Mouse (Mus musculus): Measurements from ENCODE around the gene Tatdn3. TPM values are rescaled to one million over a fixed set of nuclear protein-coding genes. Genes with fewer than 3 reads are reported as not detected.
A peak's percentile ranks its signal among the peaks of the same experiment; 100 is the strongest.
"Not testable (repeated sequence)": the region's sequence is repeated elsewhere in the genome, so short reads cannot be mapped to it uniquely, and the experiment has no call there.

The Tatdn3 gene
- total RNA-seq, 1 experiment from 2014 or later, result 24.8 TPM

DNA sequence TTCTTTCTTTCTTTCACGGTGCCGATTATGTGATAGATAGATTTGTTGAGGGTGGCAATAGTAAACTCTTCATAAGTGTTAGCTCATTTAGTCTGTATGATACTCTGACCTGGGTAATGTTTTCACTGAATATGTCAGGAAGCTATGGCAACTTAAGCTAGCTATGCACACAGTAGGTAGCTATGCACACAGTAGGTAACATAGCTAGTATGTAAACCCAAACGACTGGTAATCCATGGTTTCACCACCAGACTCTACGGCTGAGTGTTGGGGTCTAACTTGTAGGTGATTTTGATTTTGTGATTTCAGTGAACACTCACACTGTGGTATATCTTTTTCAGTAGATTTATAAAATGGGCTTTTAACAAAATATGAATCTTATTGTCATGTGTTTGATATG, 24.7 kb downstream of the Tatdn3 start:
- ATAC-seq (replicated peaks; ENCODE audit: low read depth, poor library complexity, severe bottlenecking), result no peak

DNA sequence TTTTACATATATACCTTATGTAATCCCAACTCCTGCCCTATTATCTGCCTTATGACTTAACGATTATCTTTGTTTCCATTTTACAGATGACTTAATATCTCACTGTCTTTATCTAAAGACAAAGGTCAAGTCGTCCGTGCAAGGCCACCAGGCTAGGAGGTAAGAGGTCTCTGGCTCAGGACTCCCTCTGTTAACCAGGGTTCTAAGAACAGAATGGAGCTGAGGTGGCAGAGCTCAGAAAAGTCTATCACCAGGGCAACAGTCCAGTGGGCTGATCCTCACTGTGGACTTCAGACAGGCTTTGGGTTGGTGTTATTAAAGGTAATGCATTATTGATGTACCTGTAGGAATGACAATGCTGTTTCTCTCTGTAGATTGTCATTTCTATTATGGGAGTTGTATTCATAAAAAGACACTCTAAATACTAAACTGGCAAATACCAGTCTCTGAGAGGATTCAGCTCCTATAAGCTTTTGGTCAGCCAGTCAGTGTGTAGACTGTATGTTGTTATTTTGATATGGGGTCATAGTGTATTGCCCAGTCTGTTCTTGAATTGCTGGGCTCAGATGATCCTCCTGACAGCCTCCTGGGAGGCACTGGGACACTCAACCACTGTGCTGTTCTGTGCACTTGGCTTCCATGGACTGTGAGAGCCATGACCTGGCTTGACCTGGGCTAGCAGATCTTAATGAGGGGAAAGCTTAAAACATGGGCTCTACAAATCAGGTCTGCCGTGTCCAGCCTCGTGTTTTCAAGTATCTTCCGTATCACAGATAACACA, 26.0 kb downstream of the Tatdn3 start, which contains the start of gene Spata45:
Gene Spata45 (plus strand): TSS at position 86 of the 781 bp plus-strand sequence.
- ATAC-seq (replicated peaks; ENCODE audit: low read depth, poor library complexity, severe bottlenecking), result no peak

DNA sequence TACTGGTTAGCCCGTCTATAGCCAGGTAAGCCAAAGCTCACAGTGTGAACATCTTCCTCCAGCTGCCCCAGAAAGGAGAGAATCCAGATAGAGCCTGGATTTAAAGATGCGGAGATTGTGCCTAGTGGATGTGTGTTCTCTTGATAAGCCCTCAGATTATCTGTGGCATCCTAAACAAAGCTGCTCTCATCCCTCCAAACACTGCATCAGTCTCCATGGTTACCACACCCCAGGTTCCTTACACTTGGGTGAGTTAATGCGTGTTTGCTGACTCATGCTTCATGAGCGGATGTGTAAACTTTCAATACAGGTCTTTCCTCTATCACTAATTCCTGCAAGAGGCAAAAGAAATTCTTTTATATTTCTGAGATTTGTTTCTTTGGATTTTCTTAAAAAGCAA, 27.1 kb downstream of the Tatdn3 start:
- ATAC-seq (replicated peaks; ENCODE audit: low read depth, poor library complexity, severe bottlenecking), result no peak

DNA sequence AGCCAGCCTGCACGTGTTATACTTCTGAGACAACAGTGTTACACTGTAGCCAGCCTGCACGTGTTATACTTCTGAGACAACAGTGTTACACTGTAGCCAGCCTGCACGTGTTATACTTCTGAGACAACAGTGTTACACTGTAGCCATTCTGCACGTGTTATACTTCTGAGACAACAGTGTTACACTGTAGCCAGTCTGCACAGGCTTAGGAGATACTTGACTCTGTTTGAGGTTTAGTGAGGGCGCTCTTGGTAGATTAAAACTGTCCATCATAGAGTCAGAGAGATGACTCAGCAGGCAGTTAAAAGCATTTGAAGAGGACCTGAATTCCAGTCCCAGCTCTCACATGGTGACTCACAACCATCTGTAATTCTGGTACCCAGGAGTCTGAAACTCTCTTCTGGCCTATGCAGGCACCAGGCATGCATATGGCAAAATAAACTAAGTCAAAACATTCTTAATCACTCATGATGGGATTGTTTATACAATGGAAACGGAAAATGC, 31.8 kb downstream of the Tatdn3 start:
- ATAC-seq (replicated peaks; ENCODE audit: low read depth, poor library complexity, severe bottlenecking), result not testable (repeated sequence)

DNA sequence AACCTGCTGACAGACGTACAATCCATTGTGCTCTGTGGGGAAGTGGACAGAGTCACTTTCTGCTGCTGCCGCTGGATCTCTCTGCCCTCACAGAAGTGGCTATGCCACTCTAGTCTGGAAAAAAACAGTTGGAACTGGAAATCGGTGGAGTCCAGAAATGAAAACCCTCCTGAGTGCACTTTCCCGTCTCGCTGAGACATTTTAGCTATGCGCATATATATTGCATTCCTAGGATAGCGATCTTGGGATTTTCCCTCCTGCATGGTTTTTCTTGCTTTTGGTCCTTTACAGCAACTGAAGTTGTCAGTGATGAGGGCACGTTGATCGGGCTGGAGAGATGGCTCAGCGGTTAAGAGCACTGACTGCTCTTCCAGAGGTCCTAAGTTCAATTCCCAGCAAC, 32.5 kb downstream of the Tatdn3 start:
- ATAC-seq (replicated peaks; ENCODE audit: low read depth, poor library complexity, severe bottlenecking), result no peak

DNA sequence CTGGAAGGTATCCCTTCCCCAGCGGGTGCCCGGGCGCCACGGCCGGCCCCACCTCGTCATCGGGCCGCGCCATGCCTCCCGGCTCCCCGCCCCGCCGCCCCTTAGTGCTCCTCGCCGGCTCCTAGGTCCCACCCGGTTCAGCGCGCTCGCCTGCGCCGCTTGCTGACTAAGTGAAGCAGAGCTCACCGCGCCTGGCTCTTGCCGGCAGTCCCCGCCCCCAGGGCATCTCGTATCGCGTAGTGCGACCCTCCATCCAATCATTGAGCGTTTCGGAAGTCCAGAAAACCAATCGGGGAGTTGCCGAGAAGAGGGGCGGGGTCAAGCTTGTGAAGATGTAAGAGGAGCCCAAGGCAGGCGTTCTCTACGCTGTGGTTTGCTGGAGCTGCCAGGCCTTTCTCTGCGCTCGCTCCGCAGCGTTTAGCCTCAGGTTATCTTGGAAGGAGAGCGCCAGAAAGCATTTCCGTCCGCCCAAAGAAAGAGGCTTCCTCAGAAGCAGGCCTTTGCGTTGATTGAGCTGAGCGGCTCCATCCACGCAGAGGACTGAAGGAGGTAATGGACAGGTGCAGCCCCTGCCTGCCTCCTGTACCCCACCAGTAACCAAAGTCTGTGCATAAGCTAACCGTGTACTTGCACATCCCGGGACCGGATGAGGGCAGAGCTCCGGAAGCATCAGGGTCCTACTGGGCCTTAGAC, 36.6 kb downstream of the Tatdn3 start, which contains the start of gene Flvcr1:
Gene Flvcr1 (minus strand): TSS at position 138 of the 693 bp plus-strand sequence.
- ATAC-seq (replicated peaks; ENCODE audit: low read depth, poor library complexity, severe bottlenecking), result peak; percentile 95

DNA sequence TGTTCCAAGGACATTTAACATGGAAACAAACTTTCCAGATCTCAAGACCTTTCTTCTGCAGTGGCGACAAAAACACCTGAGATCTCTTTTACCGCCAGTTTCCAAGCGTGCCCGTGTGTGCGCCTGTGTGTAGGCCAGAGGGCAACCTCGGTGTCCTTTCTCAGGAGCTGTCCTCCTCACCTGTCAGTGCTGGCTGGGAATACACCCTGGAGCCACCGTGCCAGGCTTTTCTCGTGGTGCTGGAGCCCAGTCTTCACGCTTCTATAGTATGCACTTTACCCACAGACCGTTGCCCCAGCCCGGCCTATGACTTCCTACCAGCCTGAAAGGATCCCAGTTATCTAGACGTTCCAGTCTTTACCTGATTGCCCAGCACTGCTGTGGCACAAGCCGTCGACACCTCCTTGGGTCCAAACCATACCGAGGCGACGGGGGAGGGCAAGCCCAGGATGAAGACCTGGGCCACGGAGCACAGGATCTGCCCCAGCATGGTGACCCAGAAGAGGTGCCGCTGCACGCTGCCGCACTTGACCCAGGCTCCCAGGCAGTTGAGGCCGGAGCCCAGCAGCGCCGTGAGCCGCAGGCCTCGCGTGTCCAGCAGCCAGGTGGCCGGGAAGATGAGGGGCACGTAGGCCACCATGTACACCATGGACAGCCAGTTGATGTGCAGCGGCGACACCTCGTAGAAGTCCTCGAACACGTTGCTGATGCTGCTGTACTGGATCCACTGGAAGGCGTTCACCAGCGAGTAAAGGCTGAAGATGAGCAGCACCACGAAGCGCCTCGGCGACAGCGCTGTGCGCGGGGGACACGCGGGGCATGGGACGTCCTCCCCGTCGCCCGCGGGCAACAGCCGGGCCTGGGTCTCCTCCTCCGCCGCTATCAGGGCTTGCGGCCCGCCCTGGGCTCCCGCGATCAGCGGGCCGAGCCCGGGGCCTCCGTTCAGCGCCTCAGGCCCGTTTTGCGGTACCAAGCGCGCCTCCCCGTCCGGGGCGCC, 37.4 kb downstream of the Tatdn3 start:
- ATAC-seq (replicated peaks; ENCODE audit: low read depth, poor library complexity, severe bottlenecking), result no peak

DNA sequence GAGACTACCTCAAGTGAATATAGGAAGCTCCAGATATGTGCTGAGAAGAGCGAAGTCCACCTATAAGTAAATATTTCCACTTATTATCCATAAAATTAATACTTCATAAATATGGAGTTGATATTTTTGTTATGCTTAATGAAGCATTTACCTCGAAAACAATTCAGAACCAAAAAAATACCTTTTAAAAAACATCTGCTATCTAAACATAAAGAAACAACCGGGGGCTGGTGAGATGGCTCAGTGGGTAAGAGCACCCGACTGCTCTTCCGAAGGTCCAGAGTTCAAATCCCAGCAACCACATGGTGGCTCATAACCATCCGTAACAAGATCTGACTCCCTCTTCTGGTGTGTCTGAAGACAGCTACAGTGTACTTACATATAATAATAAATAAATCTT, 38.9 kb downstream of the Tatdn3 start:
- not testable (repeated sequence) for ATAC-seq (replicated peaks; ENCODE audit: low read depth, poor library complexity, severe bottlenecking)

DNA sequence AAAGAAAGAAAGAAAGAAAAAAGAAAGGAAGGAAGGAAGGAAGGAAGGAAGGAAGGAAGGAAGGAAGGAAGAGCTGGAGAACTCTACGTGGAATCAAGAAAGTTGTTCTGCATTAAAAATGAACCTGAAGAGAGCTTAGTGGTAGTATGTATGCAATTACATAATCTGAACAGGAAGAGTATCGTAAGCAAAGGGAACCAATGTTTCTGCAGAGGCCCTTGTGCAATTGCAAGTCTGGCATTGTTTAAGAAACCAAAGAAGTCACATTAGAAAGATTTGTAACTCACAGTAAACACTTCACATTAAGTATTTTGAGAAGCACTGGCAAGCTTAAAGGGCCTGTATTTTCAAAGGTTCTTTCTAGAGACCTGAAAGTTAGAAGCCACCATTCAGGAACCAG, 39.6 kb downstream of the Tatdn3 start:
- no peak for ATAC-seq (replicated peaks; ENCODE audit: low read depth, poor library complexity, severe bottlenecking)

DNA sequence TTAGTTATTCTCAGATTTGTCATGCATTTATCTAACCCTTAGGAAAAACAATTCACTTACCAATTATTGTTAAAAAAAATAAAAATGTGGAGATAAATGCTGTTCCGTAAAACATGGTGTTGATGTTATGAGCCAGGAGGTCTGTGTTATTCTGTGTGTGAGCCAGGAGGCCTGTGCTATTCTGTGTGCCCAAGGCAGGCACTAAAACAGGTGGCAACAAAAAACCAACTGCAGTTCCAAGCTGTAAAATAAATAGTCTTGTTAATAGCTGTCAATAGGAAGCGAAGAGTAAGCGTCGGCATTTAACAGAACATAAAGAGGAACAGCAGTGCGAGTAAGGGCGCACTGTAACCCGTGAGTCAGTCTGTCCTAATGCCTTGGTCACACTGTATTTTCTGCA, 41.7 kb downstream of the Tatdn3 start:
- no peak for ATAC-seq (replicated peaks; ENCODE audit: low read depth, poor library complexity, severe bottlenecking)

DNA sequence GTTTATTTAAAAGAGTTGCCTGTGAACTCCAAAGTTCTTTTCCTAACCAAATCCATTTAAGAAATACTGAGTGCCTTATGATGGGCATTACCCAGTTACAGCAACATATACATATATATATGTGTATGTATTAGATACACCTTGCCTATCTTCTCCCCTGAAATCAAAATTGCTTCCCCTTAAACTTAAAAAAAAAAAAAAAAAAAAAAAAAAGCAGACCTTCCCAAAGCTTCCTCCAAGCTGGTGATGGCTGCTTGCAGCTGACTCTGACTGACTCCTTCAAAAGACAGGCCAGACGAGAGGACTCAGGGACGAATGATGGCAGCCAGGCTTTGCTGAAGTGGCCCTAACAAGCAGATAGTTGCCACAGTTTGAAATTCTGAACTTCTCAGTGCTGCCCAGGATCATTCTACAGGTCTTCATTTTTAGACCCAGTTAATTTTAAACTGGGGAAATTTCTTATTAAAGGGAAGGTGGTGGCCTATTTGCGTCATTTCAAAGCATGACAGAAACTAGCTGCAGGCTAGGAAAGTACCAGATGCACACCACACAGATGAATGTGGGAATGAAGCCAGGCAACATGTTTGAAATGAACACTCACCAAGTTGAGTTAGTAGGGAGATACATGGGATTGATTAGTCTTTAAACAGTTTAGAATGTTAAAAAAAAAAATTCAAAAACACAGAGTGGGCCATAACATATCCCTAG, 42.4 kb downstream of the Tatdn3 start:
- ATAC-seq (replicated peaks; ENCODE audit: low read depth, poor library complexity, severe bottlenecking), result no peak

DNA sequence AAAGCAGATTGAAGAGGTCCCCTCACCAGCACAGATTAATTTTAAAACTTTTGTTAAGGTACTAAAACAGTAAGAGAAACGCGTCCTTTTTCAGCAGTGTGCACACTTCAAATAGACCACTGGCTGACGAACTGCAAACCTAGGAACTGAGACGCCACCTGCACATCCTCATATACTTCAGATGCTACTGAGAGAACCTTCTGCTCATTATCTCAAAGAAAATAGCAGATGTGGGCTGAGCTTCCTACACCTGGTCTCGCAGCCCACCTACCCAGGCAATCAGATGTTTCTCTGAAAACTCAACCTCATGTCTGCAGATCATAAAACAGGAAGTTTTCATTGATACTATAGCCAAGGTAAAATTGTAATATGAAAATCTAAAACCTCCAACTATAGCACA, 42.9 kb downstream of the Tatdn3 start:
- no peak for ATAC-seq (replicated peaks; ENCODE audit: low read depth, poor library complexity, severe bottlenecking)

DNA sequence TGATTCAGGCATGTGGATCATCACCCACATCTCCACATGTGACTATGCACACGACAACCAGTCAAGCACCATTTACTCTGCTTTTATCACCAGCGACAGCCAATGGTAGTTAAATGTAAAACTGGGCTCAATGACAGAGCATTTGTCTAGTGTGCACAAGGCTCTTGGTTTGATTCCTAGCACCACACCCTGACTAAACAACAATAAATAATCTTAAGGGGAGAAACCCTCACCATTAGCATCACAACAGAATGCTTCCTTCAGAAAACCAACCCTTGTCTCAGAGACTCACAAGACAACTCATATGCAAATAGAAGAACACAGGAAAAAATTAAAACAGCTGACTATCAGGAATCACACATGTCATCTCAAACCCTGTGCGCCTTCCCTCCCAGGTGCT, 48.5 kb downstream of the Tatdn3 start:
- ATAC-seq (replicated peaks; ENCODE audit: low read depth, poor library complexity, severe bottlenecking), result no peak

DNA sequence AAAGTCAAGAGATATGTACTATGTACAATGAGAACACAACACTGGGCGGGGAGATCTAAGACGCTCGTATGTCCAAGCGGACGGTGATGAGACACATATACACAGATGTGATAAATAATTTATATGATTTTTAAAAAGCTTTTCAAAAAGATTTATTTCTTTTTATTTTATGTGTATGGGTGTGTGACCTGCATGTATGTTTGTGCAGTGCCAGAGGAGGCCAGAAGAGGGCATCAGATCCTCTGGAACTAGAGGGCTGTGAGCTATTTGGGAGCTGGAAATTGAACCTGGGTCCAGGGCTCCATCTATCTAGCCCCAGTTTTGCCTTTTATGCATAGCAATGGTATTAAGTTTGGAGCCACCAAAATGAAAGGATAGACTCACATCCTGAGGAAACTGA, 54.0 kb downstream of the Tatdn3 start:
- ATAC-seq (replicated peaks; ENCODE audit: low read depth, poor library complexity, severe bottlenecking), result no peak

DNA sequence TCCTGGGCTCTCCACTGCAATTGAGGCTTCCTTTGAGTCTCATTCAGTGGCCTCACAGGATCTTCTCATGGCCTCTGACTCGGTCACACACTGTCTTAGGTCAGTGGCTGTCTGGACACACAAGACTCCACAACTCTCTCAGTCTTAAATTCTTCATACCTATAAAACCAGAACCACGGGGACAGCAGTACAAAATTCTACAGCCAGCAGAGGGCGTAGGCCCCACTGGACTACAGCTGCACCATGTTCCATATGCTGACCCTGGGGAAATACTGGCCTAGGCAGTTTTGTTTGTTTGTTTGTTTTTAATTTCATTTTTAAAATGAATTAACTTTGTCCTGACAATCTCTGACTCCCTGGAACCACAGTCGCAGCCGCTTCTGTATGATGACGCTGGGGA, 60.5 kb downstream of the Tatdn3 start:
- peak; percentile 83 for ATAC-seq (replicated peaks; ENCODE audit: low read depth, poor library complexity, severe bottlenecking)

DNA sequence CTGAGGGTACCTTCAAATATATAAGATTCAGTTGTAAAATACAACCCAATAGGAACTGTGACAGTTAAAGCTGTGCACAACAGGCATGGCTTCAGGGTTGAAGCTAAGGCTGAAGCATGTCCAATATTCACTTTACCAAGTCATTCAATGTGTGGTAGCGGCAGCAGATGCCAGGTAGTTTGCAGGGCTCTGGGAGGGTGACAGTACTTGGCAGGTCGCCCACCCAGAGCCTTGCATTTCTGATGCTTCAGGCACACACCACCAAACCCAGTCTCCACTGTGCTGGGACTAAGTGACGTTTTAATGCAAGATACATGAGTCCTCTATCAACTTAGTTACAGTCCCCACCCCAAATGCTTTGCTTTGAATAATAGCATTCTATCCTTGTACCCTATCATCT, 62.0 kb downstream of the Tatdn3 start:
- ATAC-seq (replicated peaks; ENCODE audit: low read depth, poor library complexity, severe bottlenecking), result no peak

DNA sequence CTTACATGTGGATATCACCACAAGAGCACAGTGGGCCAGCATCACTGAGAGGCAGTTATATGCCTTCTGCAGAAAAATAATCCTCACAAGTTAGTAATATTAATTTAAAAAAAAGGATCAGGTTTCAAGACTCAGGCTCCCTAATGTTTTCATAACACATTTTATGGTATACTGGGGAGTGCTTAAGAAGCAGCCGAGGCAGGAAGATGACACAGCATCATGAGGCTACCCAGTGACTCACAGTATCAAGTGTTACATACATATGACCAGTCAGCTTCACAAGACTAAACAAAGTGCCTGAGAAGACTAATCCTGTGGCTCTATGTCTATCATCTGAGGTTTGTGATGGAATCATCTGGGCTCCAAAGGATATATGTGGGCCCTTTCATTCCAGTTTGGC, 64.7 kb downstream of the Tatdn3 start:
- ATAC-seq (replicated peaks; ENCODE audit: low read depth, poor library complexity, severe bottlenecking), result no peak

DNA sequence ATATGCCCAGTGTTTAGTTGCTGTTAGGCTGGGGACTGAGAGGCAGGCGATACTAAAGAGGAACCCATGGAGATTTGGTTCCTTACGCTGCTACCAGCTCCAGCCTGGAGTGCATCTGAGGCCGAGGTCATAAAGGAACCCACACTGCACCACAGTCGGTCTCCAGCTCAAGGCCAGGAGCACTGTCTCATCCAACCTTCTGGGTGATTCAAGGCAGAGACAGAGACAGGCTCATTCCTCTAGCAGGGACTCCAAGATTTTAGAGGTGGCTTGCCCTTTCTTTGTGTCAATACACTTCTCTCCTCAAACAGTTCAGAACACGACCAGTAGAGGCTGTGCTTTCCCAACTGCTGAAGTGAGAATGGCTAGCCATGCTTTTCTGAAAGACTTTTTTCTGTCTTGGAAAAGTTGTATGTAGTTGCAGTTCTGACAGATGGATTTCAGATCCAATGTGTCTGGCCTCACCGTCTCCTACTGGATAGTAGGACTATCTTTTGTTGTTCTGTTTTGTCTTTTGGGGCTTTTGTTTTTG, 66.3 kb downstream of the Tatdn3 start:
- ATAC-seq (replicated peaks; ENCODE audit: low read depth, poor library complexity, severe bottlenecking), result no peak

All from common myeloid progenitor, adult 5-6 weeks (primary cell).